Mouse (Mus musculus) adrenal gland (tissue): ENCODE results near the gene Gcnt1.

ENCODE experiments used
- intact Hi-C: fragments of 180-260 bp; cut with DNase I; formaldehyde crosslinking; loops from one replicate; pipeline ENCODE4 v1.15.1; 2025

The Gcnt1 gene

DNA sequence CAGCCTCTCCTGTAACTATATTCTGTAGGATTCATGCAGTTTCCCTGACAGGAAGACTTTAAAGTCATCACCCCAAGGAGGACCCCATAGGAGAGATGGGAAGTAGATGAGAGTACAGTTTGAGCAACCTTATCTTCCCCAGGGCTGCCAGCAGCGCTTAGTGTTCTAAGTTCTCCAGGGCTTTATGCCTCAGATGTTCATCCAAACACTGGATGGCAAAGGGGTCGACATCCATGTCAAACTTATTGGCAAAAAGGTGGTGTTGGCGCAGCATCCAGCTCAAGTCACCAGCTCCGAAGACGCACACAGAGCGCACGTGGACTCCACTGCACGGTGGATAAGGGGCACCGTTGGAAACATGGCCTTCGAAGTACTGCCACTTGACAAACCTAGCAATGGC lies 43.7 kb downstream of the Gcnt1 start:
- intact Hi-C loops = no loop called here

DNA sequence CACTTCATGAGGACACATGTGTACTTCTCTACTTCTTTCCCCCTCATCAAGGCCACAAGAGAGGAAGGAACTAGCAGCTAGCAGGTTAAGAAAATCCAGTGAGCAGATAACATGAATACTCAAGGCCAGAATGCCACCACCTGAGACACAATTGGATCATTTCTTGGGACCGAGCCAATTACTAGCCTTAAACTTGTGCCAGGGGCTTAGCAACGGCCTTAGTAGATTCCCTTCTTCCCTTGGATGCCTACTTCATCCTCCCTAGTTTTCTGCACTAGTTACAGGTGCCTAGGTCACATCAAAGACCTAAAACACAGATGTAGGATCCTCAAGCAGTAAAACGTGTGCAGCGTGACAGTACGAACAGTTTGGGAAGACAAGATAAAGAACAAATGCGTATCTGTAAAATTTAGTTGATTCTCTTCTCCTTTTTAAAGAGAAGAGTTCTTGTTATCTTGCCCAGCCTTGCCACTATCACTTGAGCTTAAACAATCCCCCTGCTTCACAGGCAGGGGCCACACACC lies 44.7 kb downstream of the Gcnt1 start:
- intact Hi-C loops = no loop called here

DNA sequence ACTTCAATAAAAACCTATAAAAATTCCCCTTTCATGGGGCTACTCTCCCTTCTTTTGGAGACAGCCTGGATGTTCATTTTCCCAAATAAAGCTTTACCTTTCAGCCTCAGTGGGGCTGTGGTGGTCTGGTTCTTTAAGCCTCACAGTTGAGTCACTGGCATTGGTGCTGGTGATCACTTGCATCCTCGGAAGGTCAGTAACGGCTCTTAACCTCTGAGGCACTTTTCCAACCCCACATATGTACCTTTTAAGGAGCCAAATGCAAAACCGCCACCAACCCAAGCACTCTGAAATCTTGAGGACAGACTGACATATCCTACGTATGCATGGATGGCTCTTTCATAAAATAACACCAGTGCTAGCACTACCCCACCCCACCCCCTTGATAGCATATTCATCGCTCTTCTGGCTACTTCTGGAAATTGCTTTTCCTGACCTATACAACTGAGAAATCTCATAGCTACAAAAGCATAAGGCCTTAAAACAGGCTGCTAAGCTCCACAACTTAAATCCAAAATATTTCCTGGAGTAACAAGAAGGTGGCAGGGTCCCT lies 48.9 kb downstream of the Gcnt1 start:
- intact Hi-C loops = no loop called here

DNA sequence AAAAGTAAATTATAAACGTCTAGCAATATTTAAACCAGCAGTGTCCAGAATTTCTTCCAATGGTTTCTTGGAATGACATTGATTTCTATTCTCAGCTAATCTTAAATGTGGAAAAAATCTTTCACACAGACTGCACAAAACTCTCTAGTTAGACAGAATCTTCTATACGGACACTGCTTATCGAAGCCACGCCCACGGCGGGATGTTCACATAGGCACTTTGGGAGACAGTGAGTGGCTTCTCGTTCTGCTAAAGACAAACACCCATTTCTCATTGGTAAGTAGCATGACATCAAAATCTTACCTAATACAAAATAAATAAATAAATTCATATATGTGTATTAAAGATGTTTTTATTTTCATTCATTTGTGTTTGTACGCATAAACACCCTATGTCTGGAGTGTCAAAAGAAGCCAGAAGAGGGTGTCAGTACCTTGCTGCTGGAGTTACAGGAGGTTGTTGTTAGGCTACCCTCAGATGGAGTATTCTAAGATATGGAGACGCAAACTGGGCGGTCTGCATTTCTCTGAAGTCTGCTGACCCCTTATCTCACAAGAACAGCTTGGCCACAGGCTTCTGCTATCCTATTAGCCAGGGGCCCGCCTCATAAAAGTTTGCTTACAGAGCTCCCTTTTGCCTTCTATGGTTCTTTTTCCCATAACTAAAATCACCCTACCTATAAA lies 49.5 kb downstream of the Gcnt1 start:
- intact Hi-C loops = no loop called here

- intact Hi-C loops = no loop called here
Measured at GRCm38 (mm10) chr19:17319770-17320169, 52.9 kb downstream of the Gcnt1 start.

DNA sequence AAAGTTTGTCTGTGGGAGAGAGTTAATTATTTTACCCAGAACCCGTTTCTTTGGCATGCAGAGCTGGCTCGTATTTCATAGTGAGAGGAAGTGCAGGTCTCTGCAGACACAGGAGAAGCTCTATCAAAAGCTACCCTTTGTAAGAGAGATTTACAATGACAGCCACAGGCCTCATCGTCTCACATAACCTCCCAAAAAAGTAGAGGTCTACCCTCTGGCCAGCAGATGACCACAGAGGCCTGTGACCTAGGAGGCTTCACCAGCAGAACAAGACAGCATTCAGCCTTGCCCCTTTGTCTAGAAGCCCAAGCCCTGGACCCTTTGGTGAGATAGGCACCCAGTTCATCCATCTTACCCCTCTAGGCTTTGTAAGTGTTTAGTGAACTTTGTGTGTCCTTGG lies 53.9 kb downstream of the Gcnt1 start:
- intact Hi-C loops = no loop called here

DNA sequence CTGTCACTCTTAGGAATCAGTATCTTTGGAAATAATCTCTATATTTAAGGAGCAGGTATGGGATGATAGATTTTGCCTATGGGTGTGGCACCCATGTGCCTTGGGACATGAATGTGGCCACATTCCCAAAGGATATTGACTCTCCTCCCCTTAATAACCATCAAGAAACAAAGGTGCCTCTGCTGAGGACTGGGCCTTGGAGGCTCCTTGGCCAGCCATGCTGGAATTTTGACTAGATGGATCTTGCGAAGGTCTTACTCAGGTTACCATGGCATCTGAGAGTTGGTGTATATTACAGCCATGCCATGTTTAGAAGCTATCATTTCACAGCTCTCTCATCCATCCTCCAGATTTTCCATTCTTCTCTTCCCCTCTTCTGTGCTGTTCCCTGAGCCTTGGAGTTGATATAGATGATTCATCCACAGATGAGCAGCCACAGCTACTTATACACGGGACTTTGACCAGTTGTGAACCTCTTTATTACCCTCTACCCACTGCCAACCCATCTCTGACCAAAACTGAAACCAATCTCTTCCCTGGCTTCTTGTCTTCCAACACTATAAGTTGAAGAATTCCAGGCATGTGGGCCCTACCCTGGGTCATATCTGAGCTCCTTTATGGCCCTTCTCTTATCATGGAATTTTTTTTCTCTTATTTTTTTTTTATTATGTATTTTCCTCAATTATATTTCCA lies 56.2 kb downstream of the Gcnt1 start:
- intact Hi-C loops = no loop called here

GRCm38 (mm10) chr19:17314451-17314850 lies 58.2 kb downstream of the Gcnt1 start:
- intact Hi-C loops = no loop called here

DNA sequence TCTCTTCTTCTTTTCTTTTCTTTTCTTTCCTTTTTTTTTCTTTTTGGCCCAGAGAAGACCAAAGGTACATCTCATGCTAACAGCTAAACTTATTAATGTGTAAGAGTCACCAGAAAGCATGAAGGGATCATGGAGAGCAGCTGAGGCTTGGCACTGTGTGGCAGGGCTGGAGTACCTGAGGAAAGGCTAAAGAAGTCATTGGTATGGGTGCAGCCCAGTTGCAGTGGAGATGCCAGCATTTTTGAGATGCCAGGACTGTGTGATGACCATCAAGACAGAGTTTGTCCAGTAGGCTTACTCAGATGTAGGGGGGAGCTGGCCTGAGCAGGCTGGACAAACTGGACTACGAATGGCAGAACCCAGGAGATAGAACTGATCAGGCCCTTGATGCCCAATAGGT lies 58.9 kb downstream of the Gcnt1 start:
- intact Hi-C loops = no loop called here

DNA sequence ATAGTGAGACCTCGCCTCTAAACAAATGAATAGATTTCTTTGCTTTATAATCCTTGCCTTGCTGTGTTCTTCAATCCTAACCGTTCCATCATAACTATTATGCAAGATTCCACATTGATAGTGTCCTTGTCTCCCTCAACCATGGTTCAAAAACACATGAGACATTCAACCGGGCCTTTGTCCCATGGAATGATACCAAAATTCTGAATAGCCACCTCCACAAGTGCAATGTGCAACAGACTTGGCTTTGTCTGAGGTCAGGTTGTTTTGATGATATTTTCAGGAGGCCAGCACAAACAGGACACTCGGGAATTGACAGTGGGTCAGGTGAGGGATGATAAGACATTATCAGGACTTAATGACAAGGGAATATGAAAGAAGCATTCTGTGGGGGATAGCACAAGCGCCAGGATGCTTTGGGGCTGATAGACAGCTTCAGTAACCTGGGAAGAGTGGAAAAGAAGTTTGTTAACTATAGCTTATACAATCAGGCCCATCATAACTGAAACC lies 59.9 kb downstream of the Gcnt1 start:
- intact Hi-C loops = no loop called here

GRCm38 (mm10) chr19:17311501-17311900 lies 61.1 kb downstream of the Gcnt1 start:
- intact Hi-C loops = no loop called here

GRCm38 (mm10) chr19:17311031-17311430 lies 61.6 kb downstream of the Gcnt1 start:
- intact Hi-C loops = no loop called here

GRCm38 (mm10) chr19:17296081-17296480 lies 76.6 kb downstream of the Gcnt1 start:
- intact Hi-C loops = no loop called here

DNA sequence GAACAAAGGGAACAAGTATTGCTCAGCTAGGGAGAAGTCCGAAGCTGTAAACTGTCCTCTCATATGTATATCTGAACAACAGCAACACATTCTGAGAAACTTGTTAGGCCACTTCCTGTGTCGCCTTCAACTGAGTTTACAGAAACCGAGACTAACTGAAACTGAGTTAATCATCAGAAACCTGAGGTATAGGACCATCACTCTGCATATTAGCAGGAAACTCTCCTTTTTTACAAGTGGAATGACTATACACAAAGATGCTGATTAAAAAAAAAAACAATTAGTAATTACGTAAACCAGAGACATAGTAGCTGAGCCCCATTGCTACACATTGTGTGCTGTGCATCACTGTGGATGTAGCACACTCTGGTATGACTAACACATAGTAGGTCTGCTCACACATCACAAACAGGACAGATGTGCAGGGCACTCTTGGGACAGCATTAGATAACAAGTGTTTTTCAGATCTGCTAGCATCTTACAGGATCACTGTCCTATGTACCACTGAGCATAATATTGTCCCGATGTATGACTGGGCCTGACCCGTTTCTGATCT lies 77.4 kb downstream of the Gcnt1 start:
- intact Hi-C loops = no loop called here

DNA sequence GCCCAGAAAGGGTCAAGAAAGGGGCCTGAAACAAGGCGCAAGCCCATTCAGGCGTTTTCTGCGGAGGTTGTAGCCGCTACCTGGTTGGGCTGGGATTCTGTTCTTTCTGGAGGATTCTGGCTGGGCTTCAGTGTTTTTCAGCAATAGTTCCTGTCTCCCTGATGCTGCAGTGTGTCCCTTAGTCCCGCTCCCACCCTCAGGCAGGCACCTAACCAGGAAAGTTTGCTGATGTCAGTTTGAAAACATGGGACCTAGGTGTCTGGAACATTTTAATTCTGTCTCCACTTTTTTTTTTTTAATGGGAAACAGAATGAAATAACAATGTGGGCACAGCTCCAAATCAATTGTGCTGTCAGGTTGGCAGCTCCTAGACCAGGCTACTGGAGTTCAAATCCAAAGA lies 78.5 kb downstream of the Gcnt1 start:
- intact Hi-C loops = no loop called here

DNA sequence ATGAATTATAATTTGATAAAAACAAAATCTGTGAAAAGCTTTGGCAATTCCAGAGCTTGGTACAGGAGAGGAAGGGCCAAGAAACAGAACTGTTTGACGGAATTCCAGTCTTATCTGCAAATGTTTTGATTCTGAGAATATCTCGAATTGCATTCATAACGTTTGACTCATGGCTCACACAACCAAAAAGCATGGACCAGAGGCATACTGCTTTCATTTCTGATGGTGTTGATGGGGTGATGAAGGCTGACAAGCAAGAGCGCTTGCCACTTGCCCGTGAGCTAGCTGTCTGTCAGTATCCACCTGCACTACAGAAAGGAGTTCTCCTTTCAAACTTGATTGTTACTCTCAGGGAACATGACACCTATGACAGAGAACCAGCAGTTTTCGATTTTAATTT lies 83.1 kb downstream of the Gcnt1 start:
- intact Hi-C loops = no loop called here

DNA sequence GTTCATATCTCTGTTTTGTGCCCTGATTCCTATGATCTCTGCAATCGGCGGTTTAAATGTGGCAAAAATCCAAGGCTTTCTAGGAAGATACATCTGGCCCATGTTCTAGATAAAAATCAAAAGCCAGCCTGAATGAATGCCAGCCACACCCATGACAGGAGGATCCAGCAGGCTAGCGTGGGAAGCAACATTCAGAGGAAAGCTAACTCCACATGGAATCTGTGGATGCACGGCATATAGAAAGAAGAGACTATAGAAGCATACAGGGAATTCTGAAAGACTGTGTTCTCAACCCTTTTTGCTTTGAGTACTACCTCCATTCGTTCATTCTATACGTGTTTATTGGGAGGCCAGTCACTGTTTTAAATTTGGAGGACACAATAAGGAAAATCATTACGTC lies 86.6 kb downstream of the Gcnt1 start:
- intact Hi-C loops = no loop called here

- intact Hi-C loops = no loop called here
Measured at GRCm38 (mm10) chr19:17283317-17283716, 89.3 kb downstream of the Gcnt1 start.

- intact Hi-C loops = no loop called here
Measured at GRCm38 (mm10) chr19:17278381-17279051, 94.1 kb downstream of the Gcnt1 start.
